Mouse (Mus musculus) lung, postnatal 14 days (tissue): ENCODE data around the gene Sort1.

ENCODE experiments used
- DNase-seq: peaks from one replicate; pipeline ENCODE4 v3.0.0; 2021

The Sort1 gene

GRCm38 (mm10) chr3:108328441-108328841, 44.6 kb downstream of the Sort1 start:
- peak; percentile 83 for DNase-seq

- DNase-seq, result no peak
These were observed 46.9 kb downstream of the Sort1 start for GRCm38 (mm10) chr3:108330812-108331211.

- DNase-seq, result no peak
These were observed 53.0 kb downstream of the Sort1 start for GRCm38 (mm10) chr3:108336878-108337277.

- no peak for DNase-seq
These were observed 57.2 kb downstream of the Sort1 start for GRCm38 (mm10) chr3:108341040-108341439.

GRCm38 (mm10) chr3:108342185-108342584, 58.3 kb downstream of the Sort1 start:
- DNase-seq, result peak; percentile 66

- no peak for DNase-seq
These were observed 62.0 kb downstream of the Sort1 start for GRCm38 (mm10) chr3:108345855-108346254.

- DNase-seq, result no peak
These were observed 64.5 kb downstream of the Sort1 start for GRCm38 (mm10) chr3:108348376-108348775.

- no peak for DNase-seq
These were observed 71.4 kb downstream of the Sort1 start for GRCm38 (mm10) chr3:108355245-108355644.

GRCm38 (mm10) chr3:108357051-108357450, 73.2 kb downstream of the Sort1 start:
- no peak for DNase-seq

GRCm38 (mm10) chr3:108358445-108358844, 74.6 kb downstream of the Sort1 start:
- no peak for DNase-seq

GRCm38 (mm10) chr3:108360894-108361293, 77.0 kb downstream of the Sort1 start:
- DNase-seq, result no peak

- no peak for DNase-seq
These were observed 79.7 kb downstream of the Sort1 start for GRCm38 (mm10) chr3:108363626-108364025.

- DNase-seq, result no peak
These were observed 80.6 kb downstream of the Sort1 start, which contains the start of gene Mybphl for GRCm38 (mm10) chr3:108364270-108364995. Gene Mybphl, plus strand, starts transcription at chr3:108364911.

GRCm38 (mm10) chr3:108367173-108367572, 83.3 kb downstream of the Sort1 start:
- DNase-seq, result no peak

GRCm38 (mm10) chr3:108367828-108368227, 83.9 kb downstream of the Sort1 start:
- DNase-seq, result no peak

- no peak for DNase-seq
These were observed 84.8 kb downstream of the Sort1 start for GRCm38 (mm10) chr3:108368721-108369120.

GRCm38 (mm10) chr3:108372274-108372673, 88.4 kb downstream of the Sort1 start:
- peak; percentile 22 for DNase-seq

GRCm38 (mm10) chr3:108372691-108373090, 88.8 kb downstream of the Sort1 start:
- DNase-seq, result no peak

GRCm38 (mm10) chr3:108378875-108379663, 95.2 kb downstream of the Sort1 start:
- DNase-seq, result no peak

- no peak for DNase-seq
These were observed 96.8 kb downstream of the Sort1 start for GRCm38 (mm10) chr3:108380695-108381094.

GRCm38 (mm10) chr3:108381945-108382875, 98.3 kb downstream of the Sort1 start:
- DNase-seq, result no peak

GRCm38 (mm10) chr3:108383485-108384354, 99.8 kb downstream of the Sort1 start, which contains the start of gene Psrc1:
Gene Psrc1, plus strand, starts transcription at chr3:108383839.
- peak; percentile 91 for DNase-seq
